Mouse (Mus musculus): ENCODE measurements around the gene Magoh. TPM values are rescaled to one million over a fixed set of nuclear protein-coding genes. Genes with fewer than 3 reads are reported as not detected.

The Magoh gene
- 100 to 1,000 TPM; 109 to 118 TPM for polyA plus RNA-seq (2017; shearing (Covaris generic))

DNA sequence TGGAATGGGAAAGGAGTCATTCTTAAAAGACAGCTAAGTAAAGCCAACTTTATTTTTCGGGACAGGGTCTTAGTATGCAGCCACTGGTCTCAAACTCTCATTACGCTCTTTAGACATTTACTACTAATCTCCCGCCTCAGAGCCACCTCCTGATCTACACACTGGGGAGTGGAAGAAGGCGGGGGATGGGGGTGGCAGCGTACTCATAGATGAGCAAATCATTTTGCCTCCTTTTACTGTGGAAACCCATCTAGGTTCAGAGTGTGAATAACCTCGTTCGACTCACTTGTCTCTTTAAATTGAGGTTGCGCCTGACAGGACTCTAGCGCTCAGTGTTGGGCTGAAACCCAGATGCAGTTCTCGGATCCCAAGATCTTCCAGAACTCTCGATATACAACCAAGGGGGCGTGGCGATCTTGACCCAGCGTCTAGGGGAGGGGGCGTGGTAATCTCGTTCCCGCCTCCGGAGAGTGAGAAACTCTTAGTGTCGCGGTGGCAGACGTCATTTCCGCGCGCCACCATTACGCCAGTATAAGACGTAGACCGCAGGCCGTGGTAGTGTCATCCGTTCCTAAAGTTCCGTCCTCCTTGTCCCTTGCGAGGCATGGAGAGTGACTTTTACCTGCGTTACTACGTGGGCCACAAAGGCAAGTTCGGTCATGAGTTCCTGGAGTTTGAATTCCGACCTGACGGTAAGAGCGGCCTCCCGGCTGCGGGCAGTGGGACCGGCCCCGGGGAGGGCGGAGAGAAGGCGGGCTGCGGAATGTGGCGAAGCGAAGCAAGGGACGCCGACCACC lies at the start of gene Magoh:
Gene Magoh (plus strand): TSS at position 502 of the 797 bp plus-strand sequence.
- peak; percentile 97 for ATAC-seq

DNA sequence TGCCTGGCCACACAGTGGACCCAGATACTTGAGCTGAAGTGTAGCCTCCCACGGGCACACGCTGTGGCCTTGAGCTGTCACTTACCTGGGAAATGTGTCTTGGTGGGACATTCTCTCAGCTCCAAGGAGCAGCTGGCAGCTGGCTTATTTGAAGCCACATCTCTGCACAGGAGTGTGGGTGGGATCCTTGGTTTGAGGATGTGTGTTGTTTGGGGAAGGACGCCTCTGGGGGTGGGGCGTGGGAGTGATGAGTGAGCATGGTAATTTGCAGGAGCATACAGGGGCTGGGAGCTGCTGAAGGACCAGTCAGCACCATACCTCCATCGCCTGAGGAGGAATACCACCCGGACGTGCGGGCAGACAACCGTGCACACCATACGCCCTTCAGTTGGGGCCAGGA lies 49.4 kb upstream of the Magoh start:
- no peak for ATAC-seq

DNA sequence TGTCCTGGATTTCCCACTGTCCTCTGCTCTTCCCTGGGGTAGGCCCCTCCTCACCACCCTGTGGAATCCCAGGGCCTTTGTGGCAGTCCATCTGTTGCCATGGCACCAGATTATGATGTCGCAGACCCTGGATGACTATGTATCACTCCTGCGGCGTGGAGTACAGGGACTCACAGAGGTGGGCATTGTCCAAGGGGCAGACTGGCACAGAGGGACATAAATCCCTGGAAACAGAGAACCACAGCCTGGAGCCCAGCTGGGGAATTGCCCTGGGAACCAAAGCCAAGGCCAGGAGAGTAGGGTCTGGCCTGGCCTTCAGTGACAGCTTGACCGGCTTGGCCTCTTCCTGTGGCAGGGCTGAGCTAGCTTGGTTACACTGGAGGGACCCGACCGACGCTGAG lies 48.7 kb upstream of the Magoh start:
- no peak for ATAC-seq

DNA sequence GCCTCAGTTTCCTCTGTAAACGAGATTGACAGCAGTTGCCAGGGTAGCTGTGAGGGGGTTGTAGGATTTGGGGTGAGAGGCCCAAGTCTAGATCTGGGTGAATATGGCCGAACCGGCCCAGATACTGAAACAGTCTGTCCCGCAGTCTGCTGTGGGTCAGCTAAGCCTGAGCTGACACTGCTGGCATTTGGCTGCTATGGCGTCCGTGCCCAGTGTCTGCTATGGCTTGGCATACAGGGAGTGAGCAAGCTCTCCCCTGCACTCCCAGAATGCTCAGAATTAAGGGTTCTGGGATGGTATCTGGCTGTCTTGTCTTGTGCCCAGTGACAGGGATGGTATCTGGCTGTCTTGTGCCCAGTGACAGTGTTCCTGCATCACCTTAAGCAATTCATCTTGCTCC lies 47.9 kb upstream of the Magoh start:
- no peak for ATAC-seq

DNA sequence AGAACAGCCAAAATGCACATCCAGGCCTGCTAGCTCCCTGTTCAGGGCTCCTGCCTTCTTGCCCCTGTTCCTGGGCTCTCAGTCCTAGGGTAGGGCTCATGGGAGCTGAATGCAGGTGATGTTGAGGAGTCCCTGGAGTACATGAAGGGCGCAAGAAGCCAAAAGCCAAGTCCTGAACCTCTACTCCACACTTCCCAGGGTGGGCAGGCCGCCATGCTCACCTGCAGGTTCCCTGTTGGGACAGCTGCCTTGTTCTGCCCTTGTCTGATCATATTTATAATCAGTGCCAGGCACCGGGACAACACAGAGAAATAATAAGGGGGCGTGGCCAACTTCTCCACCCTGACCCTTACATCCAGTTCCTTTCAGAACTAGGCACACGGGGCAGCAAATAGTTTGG lies 46.0 kb upstream of the Magoh start:
- no peak for ATAC-seq

DNA sequence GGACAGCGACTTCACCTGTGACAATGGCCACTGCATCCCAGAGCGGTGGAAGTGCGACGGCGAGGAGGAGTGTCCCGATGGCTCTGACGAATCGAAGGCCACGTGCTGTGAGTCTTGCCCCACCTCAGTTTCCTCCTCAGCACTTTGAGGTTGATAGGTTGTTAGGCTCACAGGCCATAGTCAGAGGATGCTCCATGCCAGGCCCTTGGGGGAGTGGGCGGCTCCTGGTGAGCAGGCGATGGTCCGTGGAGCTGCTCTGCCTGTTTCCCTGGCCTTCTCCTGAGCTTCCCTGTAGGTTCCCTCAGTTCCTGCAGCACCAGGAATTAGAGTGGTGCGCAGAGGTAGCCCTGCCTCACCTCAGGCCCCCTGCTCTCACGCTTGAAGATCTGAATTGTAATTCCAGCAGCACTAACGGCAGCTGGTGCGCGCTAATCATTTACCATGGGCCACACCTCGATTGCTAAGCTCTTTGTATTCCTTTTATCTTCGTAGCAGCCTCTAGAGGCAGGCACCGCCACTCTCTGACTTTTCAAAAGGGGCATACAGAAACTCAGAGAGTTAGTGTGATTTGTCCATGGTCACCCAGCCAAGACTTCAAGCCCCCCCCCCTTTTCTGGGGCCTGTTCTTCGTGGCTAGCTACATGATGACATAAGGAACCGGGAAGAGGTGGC lies 44.8 kb upstream of the Magoh start:
- ATAC-seq, result no peak

DNA sequence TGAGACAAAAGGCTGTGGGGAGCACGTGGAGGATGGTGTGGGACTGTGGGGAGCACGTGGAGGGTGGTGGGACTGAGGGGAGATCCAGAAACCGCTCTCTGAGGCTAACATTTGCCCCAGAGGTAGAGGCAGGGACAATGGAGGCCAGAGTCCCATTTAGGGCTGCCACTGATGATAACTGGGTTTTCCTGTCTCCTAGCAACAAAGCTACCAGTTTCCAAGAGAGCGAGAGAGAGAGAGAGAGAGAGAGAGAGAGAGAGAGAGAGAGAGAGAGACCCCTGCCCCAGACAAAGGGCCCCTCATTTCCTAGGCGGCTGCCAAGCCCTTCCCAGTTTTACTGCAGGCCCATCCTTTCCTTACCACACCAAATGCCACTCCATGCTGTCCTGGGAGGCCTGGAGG lies 44.0 kb upstream of the Magoh start:
- ATAC-seq, result no peak

DNA sequence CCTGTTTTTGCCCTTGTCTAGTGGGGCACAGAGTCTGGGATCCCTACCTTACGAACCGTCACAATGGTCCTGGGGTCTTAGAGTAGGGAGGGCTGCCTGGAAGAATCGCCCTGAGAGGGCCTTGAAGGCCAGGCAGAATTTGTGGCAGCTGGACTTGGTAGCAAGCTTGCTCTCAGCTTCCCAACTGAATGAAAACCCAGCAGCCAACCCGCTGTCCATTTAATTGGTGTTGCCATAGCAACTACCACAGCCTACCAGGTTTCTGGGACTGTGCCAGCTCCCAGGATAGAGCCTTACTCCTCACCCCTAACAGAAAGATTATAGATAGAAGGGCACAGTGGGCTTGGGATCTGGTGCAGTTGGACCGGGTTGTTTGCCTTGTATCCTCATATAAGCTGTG lies 42.8 kb upstream of the Magoh start:
- ATAC-seq, result no peak

DNA sequence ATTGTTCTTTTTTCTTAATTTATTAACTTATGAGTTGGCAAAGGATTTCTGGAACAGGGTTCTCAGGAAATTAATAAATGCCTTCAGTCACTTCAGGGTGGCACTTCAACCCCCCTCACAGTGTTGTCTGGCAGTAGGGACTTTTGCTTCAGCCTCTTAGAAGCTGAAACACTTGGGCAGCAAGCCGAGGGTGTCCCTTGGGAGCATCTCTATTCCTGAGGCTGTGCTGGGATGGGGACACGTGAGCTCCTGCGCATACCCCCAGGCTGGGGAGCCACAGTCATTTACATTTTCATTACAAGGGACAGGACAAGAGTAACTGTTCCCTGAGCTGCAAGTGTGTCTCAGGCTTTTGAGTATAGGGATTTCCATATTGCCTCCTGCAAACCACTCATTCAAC lies 41.6 kb upstream of the Magoh start:
- no peak for ATAC-seq

DNA sequence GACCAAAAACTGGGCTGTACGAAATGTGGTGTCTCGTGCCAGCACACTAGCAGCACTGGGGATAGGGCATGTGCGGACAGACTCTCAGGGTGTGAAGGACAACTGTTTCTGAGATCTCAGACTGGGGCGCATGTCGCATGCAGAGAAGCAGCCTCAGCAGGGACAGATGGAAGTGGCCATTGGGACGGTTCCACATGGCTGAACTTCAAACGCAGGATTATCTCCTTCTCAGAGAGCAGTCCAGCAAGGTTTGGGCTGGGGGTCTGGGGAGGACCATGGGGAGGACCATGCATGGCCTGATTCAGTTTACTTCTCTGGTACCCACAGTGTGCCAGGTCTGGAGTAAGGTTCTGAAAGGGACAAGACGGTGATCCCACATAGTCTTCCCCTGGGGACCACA lies 35.9 kb upstream of the Magoh start:
- ATAC-seq, result no peak

DNA sequence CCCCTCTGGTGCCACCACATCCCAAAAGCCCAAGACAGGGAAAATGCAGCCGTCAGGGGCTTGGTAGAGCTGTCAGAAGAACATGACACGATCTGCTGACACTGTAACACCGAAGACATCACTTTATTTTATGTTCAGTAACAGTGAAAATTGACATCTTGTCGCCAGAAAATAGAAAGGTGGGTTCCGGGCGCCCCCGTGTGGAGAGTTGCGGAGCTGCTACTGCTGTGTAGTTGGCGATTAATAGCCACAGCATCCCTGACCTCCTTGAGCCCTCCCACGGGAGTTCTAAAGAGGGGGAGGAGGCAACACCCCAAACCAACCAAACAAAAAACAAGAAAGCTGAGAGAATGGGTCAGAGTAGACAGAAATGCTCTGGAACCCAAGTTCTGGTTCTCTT lies 34.6 kb upstream of the Magoh start:
- ATAC-seq, result peak; percentile 56

DNA sequence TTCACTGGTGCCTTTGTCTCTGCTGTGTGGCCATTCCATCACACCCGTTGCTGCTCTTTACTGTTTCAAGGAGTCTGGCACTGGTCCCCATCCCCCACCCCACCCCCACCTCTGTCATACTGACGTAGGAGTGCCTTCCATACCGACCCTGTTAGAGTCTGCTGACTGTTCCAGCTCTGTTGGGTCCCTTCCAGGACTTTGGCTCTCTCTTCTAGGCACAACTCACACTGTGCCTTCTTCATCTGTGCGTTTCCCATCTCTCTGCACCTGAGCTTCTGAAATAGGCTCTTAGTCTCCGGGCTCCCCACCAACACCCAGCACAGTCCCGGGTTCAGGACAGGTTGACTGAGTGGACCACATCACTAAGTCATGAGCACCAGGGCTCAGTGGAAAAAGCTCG lies 32.8 kb upstream of the Magoh start:
- ATAC-seq, result no peak

DNA sequence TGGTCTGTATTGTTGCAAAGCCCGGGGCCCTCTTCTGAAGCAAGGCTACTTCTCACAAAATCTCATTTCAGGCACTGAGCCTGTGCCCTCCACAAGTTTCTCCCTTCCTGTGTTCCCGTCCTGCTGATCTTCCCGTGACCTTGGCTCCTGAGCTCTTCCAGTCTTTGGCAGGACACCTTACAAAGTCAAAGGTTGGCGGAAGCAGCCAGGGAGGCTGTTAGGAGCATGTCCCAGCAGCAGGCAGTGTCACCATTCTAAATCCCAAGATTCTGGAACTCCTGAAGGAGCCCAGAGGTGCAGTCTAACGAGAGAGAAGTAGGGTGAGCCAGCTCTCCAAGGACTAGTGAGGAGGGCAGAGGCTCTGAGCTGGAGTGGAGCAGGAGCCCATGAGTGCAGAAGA lies 31.0 kb upstream of the Magoh start:
- no peak for ATAC-seq

DNA sequence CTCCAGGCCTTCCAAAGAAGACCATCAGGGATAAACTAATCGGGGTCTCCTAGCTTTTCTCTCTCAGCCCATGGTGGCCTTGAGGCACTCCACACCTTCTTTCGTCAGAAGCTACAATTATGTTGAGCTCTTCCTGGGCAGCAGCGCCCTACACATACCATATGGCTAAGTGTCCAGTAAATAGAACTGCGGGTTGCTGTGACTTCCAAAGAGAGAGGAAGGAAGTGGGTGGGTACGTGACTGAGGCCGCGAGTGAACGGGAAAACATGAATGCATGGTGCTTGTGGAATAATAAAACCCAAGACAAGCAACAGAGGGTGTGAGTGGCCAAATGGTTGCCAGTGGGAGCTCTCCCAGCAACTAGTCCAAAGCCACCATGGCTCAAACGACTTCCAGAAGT lies 29.9 kb upstream of the Magoh start:
- ATAC-seq, result no peak

DNA sequence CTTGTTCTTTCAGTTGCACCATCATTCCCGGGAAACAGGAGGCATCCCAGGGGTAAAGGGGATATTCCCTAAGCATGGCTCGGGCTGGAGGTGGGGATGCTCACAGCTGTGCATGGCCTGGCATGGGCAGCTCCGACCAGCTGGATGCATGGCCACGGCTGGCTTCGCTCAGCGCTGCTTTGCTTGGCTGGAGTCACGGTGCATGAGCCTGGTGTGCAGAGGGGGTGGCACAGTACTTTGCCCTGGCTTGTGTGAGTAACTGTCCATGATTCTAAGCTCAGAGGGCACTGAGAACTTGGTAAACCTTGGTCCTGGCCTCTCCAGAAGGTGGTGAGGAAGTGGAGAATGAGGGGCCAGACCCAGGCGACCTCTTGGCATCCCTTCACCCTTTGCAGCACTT lies 29.5 kb upstream of the Magoh start:
- ATAC-seq, result no peak

DNA sequence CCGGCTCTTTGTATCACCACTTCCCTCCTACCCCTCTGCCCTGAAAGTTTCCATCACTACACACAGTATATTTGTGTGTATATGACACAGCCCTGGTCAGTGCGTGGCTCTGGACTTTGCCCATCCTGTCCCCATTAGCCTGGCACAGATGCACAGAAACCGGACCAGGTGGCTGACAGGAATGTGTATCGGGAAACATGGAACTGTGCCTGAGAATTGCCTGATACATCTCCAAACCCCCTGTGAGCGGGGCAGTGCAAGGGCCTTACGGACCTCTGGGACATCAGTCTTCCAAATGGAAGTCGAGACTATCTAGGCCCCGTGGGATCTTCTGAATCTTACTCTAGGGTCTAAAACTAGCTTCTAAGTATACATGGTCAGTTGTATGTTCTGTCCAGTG lies 26.2 kb upstream of the Magoh start:
- ATAC-seq, result no peak

DNA sequence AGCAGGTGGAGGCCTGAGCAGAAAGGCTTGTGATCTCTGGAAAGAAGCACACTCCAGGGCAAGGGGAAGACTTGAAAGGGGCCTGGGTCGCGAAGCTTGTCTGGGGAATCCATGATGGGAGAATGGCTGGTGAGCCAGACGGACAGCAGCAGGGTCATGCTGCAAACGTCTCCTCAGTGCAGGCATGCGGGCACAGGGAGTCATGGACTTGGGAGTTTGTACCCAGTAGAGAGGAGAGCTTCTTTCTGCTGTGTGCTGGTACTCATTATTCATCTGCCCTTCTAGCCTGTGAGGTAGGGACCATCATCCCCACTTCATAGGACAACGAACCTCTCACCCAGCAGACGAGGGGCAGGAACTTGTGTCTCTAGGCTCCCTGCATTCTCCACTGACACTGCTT lies 25.7 kb upstream of the Magoh start:
- no peak for ATAC-seq

DNA sequence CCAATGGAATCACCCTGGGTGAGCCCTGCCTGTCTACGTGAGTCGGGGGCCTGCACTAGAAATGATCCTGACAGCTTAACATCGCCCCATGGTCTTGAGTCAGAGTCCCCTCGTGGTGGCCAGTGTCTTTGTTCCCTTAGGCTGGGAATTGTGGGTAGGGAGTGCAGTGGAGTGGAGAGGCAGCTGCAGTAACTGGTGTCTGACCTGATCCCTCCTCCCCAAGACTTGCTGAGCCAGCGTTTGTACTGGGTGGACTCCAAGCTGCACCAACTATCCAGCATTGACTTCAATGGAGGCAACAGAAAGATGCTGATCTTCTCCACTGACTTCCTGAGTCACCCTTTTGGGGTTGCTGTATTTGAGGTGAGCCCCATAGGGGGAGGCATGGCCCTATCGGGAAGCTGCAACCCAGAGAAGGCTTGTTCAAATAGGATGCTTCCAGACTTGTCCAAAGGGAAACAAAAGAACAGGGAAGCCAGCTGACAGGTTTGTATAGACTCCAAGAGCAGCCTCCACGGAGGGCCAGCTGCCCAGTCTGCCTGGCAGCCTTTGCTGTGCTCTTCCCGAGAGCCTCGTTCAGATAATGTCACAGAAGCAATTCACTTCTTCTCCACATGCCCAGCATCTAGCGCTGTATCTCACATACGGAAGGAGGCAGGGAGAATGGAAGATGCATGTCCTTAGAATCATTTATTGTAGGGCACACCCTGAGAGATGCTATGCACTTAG lies 22.4 kb upstream of the Magoh start:
- ATAC-seq, result no peak

DNA sequence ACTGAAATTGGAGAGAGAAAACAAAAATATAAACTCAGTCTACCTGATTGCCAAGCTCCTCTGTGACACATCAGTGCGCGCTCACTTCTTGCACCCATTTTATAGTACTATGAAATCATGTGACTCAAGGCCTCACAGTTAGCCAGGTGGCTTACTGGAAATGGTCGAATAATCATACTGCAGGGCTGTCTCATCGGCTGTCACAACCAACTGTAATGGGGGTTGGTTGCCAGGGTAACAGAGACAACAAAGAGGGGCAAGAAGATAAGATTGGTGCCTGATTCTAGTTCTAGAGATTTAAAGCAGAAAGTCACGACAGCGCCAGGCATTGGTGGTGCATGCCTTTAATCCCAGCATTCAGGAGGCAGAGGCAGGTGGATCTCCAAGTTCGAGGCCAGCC lies 20.6 kb upstream of the Magoh start:
- no peak for ATAC-seq

DNA sequence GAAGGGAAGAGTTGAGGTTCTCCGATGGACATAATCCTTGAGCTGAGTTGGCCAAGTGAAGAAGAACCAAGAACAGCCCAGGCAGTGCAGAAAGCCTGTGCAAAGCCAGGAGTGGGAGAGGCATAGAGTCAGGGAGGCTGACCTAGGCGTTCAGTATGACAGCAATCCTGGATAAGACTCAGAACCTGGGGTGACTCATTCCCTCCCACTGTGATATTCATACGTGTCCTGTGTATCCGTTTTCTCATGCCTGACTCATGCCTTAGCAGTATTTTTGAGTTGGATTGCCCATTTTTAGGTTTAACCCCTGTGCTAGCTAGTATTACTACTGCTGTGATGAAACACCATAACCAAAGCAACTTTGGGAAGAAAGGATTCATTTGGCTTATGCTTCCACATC lies 14.7 kb upstream of the Magoh start:
- ATAC-seq, result no peak

DNA sequence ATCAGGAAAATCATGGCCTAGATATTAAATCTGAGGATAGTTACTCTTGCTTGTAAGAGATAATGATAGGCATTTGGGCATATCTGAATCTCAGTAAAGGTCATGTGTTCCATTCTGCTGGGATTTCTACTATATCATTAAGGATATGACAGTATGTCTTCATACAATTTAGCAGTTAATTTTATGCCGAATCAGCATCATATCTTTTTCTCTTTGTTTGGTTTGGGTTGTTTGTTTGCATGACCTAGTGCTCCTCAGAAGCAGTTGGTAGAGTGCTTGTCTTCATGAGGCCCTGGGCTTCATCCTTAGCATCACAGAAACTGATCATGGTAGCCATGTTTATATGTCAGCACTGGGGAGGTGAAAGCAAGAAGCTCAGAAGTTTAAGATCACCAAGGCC lies 2.1 kb downstream of the Magoh start:
- ATAC-seq, result no peak

DNA sequence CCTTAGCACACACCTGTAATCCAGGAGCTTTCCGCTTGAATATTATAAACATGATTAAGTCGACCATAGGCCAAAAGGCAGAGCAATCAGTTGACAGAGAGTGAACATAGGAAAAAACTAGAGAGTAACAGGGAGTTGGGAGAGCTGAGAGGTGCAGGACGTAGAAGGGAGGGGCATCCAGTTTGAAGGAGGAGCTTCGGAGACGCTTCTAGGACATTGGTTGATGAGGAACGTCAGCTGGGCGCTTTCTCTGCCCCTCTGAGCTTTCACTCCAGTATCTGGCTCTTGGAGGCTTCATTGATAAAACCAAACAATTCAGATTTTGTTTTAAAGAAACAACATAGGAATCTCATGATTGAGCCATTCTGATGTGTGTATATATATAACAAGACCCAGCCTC lies 6.8 kb downstream of the Magoh start:
- ATAC-seq, result no peak

DNA sequence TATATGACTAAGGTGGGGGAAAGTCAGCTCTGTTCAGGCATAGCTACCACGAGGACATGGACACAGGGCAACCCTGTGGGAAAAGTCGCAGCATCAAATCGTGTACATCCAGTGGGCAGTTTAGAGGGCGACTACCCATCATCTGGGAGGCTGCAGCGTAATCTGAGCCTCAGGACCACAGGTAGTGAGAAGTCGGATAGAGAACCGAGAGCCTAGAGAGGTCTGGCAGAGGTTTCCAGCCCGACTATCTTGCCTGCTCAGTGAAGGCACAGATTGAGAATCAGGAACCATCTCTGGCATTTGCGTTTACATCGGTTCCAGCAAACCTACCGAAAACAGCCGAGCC lies 9.8 kb downstream of the Magoh start:
- ATAC-seq, result peak; percentile 16

Measured in CD4-positive, CD25-positive, alpha-beta regulatory T cell, adult 4 months (primary cell).